Mouse (Mus musculus) ovary, postnatal 36 days (tissue): ENCODE measurements around the gene Slc5a6.

ENCODE experiments used
- DNase-seq: peaks from one replicate; pipeline ENCODE4 v3.0.0; 2022; ENCODE audit warnings: low spot score, mixed read lengths

The Slc5a6 gene

GRCm38 (mm10) chr5:31000122-31000521 is 48.6 kb downstream of the Slc5a6 start:
- DNase-seq: no peak

GRCm38 (mm10) chr5:30999324-30999723 is 49.4 kb downstream of the Slc5a6 start:
- DNase-seq: no peak

GRCm38 (mm10) chr5:30998306-30998705 is 50.4 kb downstream of the Slc5a6 start:
- peak; percentile 25 for DNase-seq

GRCm38 (mm10) chr5:30994910-30995635 is 53.7 kb downstream of the Slc5a6 start:
- no peak for DNase-seq

- DNase-seq: no peak
These were observed 54.6 kb downstream of the Slc5a6 start for GRCm38 (mm10) chr5:30994074-30994473.

- no peak for DNase-seq
These were observed 55.6 kb downstream of the Slc5a6 start for GRCm38 (mm10) chr5:30992980-30993676.
